Comparison of ENCODE assay signal across 27 mouse cellular contexts in the genomic region with DNA sequence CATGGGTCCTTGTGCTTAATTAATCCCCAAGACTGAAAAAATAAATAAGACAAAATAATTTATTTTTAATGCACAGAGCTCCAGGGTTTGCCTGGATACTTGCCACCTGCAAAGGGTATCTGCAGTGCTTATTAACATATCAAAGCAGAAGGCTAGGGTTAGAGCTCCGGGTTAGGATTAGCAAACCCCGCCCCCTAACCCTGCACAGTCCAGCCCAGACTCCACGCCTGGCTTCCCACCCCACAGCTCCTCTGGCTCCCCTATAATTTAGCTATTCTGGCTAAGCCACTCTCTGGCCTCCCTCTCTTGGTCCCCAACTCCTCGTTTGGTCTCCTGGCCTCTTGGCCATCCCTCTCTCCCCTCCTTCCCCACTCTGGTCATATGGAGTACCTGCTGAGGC. TPM values are rescaled to one million over a fixed set of nuclear protein-coding genes. Genes with fewer than 3 reads are reported as not detected.
DNase-seq lines count a peak whose midpoint lies in the region; ATAC-seq and TF ChIP-seq lines count a peak whose summit lies in the region.
"Had no signal": no experiment of that assay in that cellular context is flagged by ENCODE, and none has a peak within 500 bp of the region (broad histone marks: within the 10 kb centered on the region; RNA-seq: fewer than 3 reads in every experiment).

No protein-coding gene starts in this region.

- TF ChIP-seq CTCF in thymus, adult 2 months (IDR thresholded peaks at IDR 0.05; ENCODE audit: borderline replicate concordance, control insufficient read depth, extremely low read depth, insufficient read depth, low read length, poor library complexity) = no peak

- H3K27me3 ChIP-seq in forebrain, embryonic 11.5 days (ENCODE audit: control insufficient read depth, insufficient read depth, low read length) = no peaks in the 10 kb centered on the region
- no peaks in the 10 kb centered on the region for H3K27me3 ChIP-seq in forebrain, embryonic 13.5 days
- H3K27me3 ChIP-seq in midbrain, embryonic 14.5 days (ENCODE audit: control insufficient read depth, insufficient read depth, low read length) = no peaks in the 10 kb centered on the region
- no peaks in the 10 kb centered on the region for H3K27me3 ChIP-seq in midbrain, embryonic 15.5 days (replicated peaks)
- H3K27me3 ChIP-seq in thymus, adult 2 months (ENCODE audit: control insufficient read depth, insufficient read depth, low read length) = no peaks in the 10 kb centered on the region; the same call in 1 of the 2 replicates
- H3K27me3 ChIP-seq: embryonic facial prominence, embryonic 13.5 days; heart, embryonic 15.5 days had no signal

- no peak for ATAC-seq in forebrain, embryonic 11.5 days (replicated peaks; ENCODE audit: low FRiP score)
- no peak for ATAC-seq in forebrain, embryonic 13.5 days
- ATAC-seq in midbrain, embryonic 14.5 days (ENCODE audit: low FRiP score, low TSS enrichment) = no peak
- ATAC-seq in midbrain, embryonic 15.5 days (replicated peaks) = no peak
- ATAC-seq in erythroblast, adult 5-6 weeks (replicated peaks; ENCODE audit: low FRiP score, poor library complexity, severe bottlenecking) = peak; percentile 46; the same call in 1 of the 2 replicates
- no peak for ATAC-seq in megakaryocyte, adult 5-6 weeks (ENCODE audit: poor library complexity, severe bottlenecking)

- no peaks in the 10 kb centered on the region for H3K9me3 ChIP-seq in forebrain, embryonic 11.5 days (ENCODE audit: control insufficient read depth, low read length)
- no peaks in the 10 kb centered on the region for H3K9me3 ChIP-seq in forebrain, embryonic 13.5 days (replicated peaks)
- no peaks in the 10 kb centered on the region for H3K9me3 ChIP-seq in midbrain, embryonic 14.5 days (ENCODE audit: control insufficient read depth, low read length)
- H3K9me3 ChIP-seq in midbrain, embryonic 15.5 days = no peaks in the 10 kb centered on the region
- H3K9me3 ChIP-seq: embryonic facial prominence, embryonic 13.5 days; heart, embryonic 15.5 days; limb, embryonic 15.5 days; liver, embryonic 15.5 days had no signal

- H3K36me3 ChIP-seq in forebrain, embryonic 11.5 days (ENCODE audit: control insufficient read depth, insufficient read depth, low read length) = no peaks in the 10 kb centered on the region
- no peaks in the 10 kb centered on the region for H3K36me3 ChIP-seq in forebrain, embryonic 13.5 days (ENCODE audit: poor library complexity, severe bottlenecking)
- H3K36me3 ChIP-seq in midbrain, embryonic 14.5 days (ENCODE audit: control insufficient read depth, insufficient read depth, low read length) = no peaks in the 10 kb centered on the region
- H3K36me3 ChIP-seq in midbrain, embryonic 15.5 days (replicated peaks) = no peaks in the 10 kb centered on the region
- no peaks in the 10 kb centered on the region for H3K36me3 ChIP-seq in thymus, adult 2 months (ENCODE audit: control insufficient read depth, insufficient read depth, low read length)
- H3K36me3 ChIP-seq: embryonic facial prominence, embryonic 13.5 days; heart, embryonic 15.5 days; limb, embryonic 15.5 days; liver, embryonic 15.5 days had no signal

- peak; percentile 60 for DNase-seq in forebrain, embryonic 11.5 days (ENCODE audit: low spot score)
- peak; percentile 23 for DNase-seq in midbrain, embryonic 14.5 days
- no peak for DNase-seq in thymus, adult 2 months
- DNase-seq: adrenal gland, postnatal 14 days; B cell, adult 2 months; cerebellum, adult 11 months; cerebellum, postnatal 14 days; gastrocnemius, postnatal 25 days; heart, postnatal 4 days; kidney, adult 2 months; kidney, postnatal 36 days; thymus, postnatal 36 days had no signal

- WGBS in forebrain, embryonic 11.5 days = 6% methylated on average over 4 of the region's 4 CpGs
- 4% methylated on average over 4 of the region's 4 CpGs for WGBS in forebrain, embryonic 13.5 days
- 1% methylated on average over 4 of the region's 4 CpGs for WGBS in midbrain, embryonic 14.5 days
- WGBS in midbrain, embryonic 15.5 days = 7% methylated on average over 4 of the region's 4 CpGs
- WGBS in thymus, adult 2 months = 54% methylated on average over 4 of the region's 4 CpGs

- H3K9ac ChIP-seq in forebrain, embryonic 11.5 days (ENCODE audit: low read length) = no peak overlapping the region
- no peak overlapping the region for H3K9ac ChIP-seq in forebrain, embryonic 13.5 days
- no peak overlapping the region for H3K9ac ChIP-seq in midbrain, embryonic 14.5 days (replicated peaks; ENCODE audit: low read length)
- no peak overlapping the region for H3K9ac ChIP-seq in midbrain, embryonic 15.5 days
- H3K9ac ChIP-seq: embryonic facial prominence, embryonic 13.5 days; heart, embryonic 15.5 days; limb, embryonic 15.5 days; liver, embryonic 15.5 days had no signal

- no peak overlapping the region for H3K4me2 ChIP-seq in forebrain, embryonic 11.5 days (ENCODE audit: low read depth, low read length, severe bottlenecking)
- no peak overlapping the region for H3K4me2 ChIP-seq in forebrain, embryonic 13.5 days
- H3K4me2 ChIP-seq in midbrain, embryonic 14.5 days (ENCODE audit: low read length) = no peak overlapping the region
- no peak overlapping the region for H3K4me2 ChIP-seq in midbrain, embryonic 15.5 days
- H3K4me2 ChIP-seq: embryonic facial prominence, embryonic 13.5 days; heart, embryonic 15.5 days; limb, embryonic 15.5 days; liver, embryonic 15.5 days had no signal

- no peak for TF ChIP-seq POLR2A in thymus, adult 2 months (IDR thresholded peaks at IDR 0.05; ENCODE audit: control insufficient read depth, extremely low read depth, insufficient read depth, low read length, poor library complexity)

- H3K4me1 ChIP-seq in forebrain, embryonic 11.5 days (replicated peaks; ENCODE audit: control insufficient read depth, insufficient read depth, low read length) = no peaks in the 10 kb centered on the region
- peaks cover 4% of the 10 kb centered on the region; the same call in 1 of the 2 replicates for H3K4me1 ChIP-seq in forebrain, embryonic 13.5 days
- H3K4me1 ChIP-seq in midbrain, embryonic 14.5 days (ENCODE audit: control insufficient read depth, insufficient read depth, low read length) = no peaks in the 10 kb centered on the region
- H3K4me1 ChIP-seq in midbrain, embryonic 15.5 days = no peaks in the 10 kb centered on the region
- no peaks in the 10 kb centered on the region for H3K4me1 ChIP-seq in thymus, adult 2 months (replicated peaks; ENCODE audit: control insufficient read depth, insufficient read depth, low read length)
- H3K4me1 ChIP-seq: embryonic facial prominence, embryonic 13.5 days; heart, embryonic 15.5 days; limb, embryonic 15.5 days; liver, embryonic 15.5 days had no signal

- H3K27ac ChIP-seq in forebrain, embryonic 11.5 days (ENCODE audit: low read depth, low read length) = no peak overlapping the region
- no peak overlapping the region for H3K27ac ChIP-seq in forebrain, embryonic 13.5 days
- H3K27ac ChIP-seq in midbrain, embryonic 14.5 days (replicated peaks; ENCODE audit: low read depth, low read length) = no peak overlapping the region
- no peak overlapping the region for H3K27ac ChIP-seq in midbrain, embryonic 15.5 days
- H3K27ac ChIP-seq in thymus, adult 2 months (ENCODE audit: control insufficient read depth, insufficient read depth, low read length) = no peak overlapping the region
- H3K27ac ChIP-seq: embryonic facial prominence, embryonic 13.5 days; heart, embryonic 15.5 days; limb, embryonic 15.5 days; liver, embryonic 15.5 days; macrophage had no signal

- no peak overlapping the region for H3K4me3 ChIP-seq in forebrain, embryonic 11.5 days (ENCODE audit: low read depth, low read length)
- no peak overlapping the region for H3K4me3 ChIP-seq in forebrain, embryonic 13.5 days
- no peak overlapping the region for H3K4me3 ChIP-seq in midbrain, embryonic 14.5 days (replicated peaks; ENCODE audit: low read depth, low read length)
- no peak overlapping the region for H3K4me3 ChIP-seq in midbrain, embryonic 15.5 days
- no peak overlapping the region for H3K4me3 ChIP-seq in thymus, adult 2 months (ENCODE audit: control insufficient read depth, insufficient read depth, low read length)
- H3K4me3 ChIP-seq: embryonic facial prominence, embryonic 13.5 days; heart, embryonic 15.5 days; limb, embryonic 15.5 days; liver, embryonic 15.5 days had no signal

RNA-seq across cellular contexts. Expression of a gene that starts 14.5 kb away (rescaled TPM):
- polyA plus RNA-seq in forebrain, embryonic 11.5 days (2014; fragmentation: Nextera tagmentation; extraction: Ambion mirVana) = not detected in 2 replicates
- not detected in 2 replicates for polyA plus RNA-seq in forebrain, embryonic 13.5 days (2015; fragmentation: Nextera tagmentation; extraction: Ambion mirVana)
- not detected in 2 replicates for polyA plus RNA-seq in midbrain, embryonic 14.5 days (2014; fragmentation: Nextera tagmentation; extraction: Ambion mirVana)
- polyA plus RNA-seq in midbrain, embryonic 15.5 days (2015; fragmentation: Nextera tagmentation; extraction: Ambion mirVana) = not detected in 2 replicates
- total RNA-seq in erythroblast, adult 5-6 weeks (2015; ENCODE audit: low replicate concordance) = not detected in 2 replicates
- 0.70 TPM in 1 of 2 replicates, not detected in the other for total RNA-seq in erythroblast, adult 5-6 weeks (2017; ENCODE audit: low replicate concordance)
- 0.15 and 0.37 TPM in 2 replicates for polyA plus RNA-seq in thymus, adult 2 months (2012; rRNA removed)
- total RNA-seq in megakaryocyte, adult 5-6 weeks (2015) = not detected in 2 replicates
- not detected in 2 replicates for total RNA-seq in megakaryocyte, adult 5-6 weeks (2017)
- total RNA-seq: gastrocnemius, postnatal 25 days; heart, adult 8-10 months; heart, postnatal 4 days; left cerebral cortex, adult 18-20 months; left cerebral cortex, postnatal 36 days had no signal
- polyA plus RNA-seq: embryonic facial prominence, embryonic 13.5 days; heart, embryonic 15.5 days; limb, embryonic 15.5 days; liver, embryonic 15.5 days; lung, embryonic 16.5 days; macrophage; testis, adult 2 months had no signal

RNA-seq across cellular contexts. Expression of a gene that starts 35.6 kb away (rescaled TPM):
- 101 and 111 TPM in 2 replicates for polyA plus RNA-seq in forebrain, embryonic 11.5 days (2014; fragmentation: Nextera tagmentation; extraction: Ambion mirVana)
- 101 and 113 TPM in 2 replicates for polyA plus RNA-seq in forebrain, embryonic 13.5 days (2015; fragmentation: Nextera tagmentation; extraction: Ambion mirVana)
- 90.7 and 101 TPM in 2 replicates for polyA plus RNA-seq in midbrain, embryonic 14.5 days (2014; fragmentation: Nextera tagmentation; extraction: Ambion mirVana)
- polyA plus RNA-seq in midbrain, embryonic 15.5 days (2015; fragmentation: Nextera tagmentation; extraction: Ambion mirVana) = 103 and 108 TPM in 2 replicates
- 2.9 and 5.2 TPM in 2 replicates for total RNA-seq in erythroblast, adult 5-6 weeks (2015; ENCODE audit: low replicate concordance)
- total RNA-seq in erythroblast, adult 5-6 weeks (2017; ENCODE audit: low replicate concordance) = 4.6 and 17.4 TPM in 2 replicates
- polyA plus RNA-seq in thymus, adult 2 months (2012; rRNA removed) = 33.4 and 37.2 TPM in 2 replicates
- 11.6 and 18.1 TPM in 2 replicates for total RNA-seq in megakaryocyte, adult 5-6 weeks (2015)
- total RNA-seq in megakaryocyte, adult 5-6 weeks (2017) = 22.9 and 28.9 TPM in 2 replicates

RNA-seq across cellular contexts. Expression of a gene that starts 42.8 kb away (rescaled TPM):
- 8.2 and 9.5 TPM in 2 replicates for polyA plus RNA-seq in forebrain, embryonic 11.5 days (2014; fragmentation: Nextera tagmentation; extraction: Ambion mirVana)
- polyA plus RNA-seq in forebrain, embryonic 13.5 days (2015; fragmentation: Nextera tagmentation; extraction: Ambion mirVana) = 7.6 and 8.0 TPM in 2 replicates
- 7.5 and 7.6 TPM in 2 replicates for polyA plus RNA-seq in midbrain, embryonic 14.5 days (2014; fragmentation: Nextera tagmentation; extraction: Ambion mirVana)
- polyA plus RNA-seq in midbrain, embryonic 15.5 days (2015; fragmentation: Nextera tagmentation; extraction: Ambion mirVana) = 8.3 and 8.7 TPM in 2 replicates
- not detected in 2 replicates for total RNA-seq in erythroblast, adult 5-6 weeks (2015; ENCODE audit: low replicate concordance)
- total RNA-seq in erythroblast, adult 5-6 weeks (2017; ENCODE audit: low replicate concordance) = not detected in 2 replicates
- polyA plus RNA-seq in thymus, adult 2 months (2012; rRNA removed) = 0.49 TPM in 1 of 2 replicates, not detected in the other
- 1.7 TPM in 1 of 2 replicates, not detected in the other for total RNA-seq in megakaryocyte, adult 5-6 weeks (2015)
- total RNA-seq in megakaryocyte, adult 5-6 weeks (2017) = 0.95 and 1.3 TPM in 2 replicates
- polyA plus RNA-seq: macrophage; small intestine, adult 2 months had no signal

RNA-seq across cellular contexts. Expression of a gene that starts 43.1 kb away (rescaled TPM):
- 22.5 and 24.5 TPM in 2 replicates for polyA plus RNA-seq in forebrain, embryonic 11.5 days (2014; fragmentation: Nextera tagmentation; extraction: Ambion mirVana)
- 24.2 and 26.3 TPM in 2 replicates for polyA plus RNA-seq in forebrain, embryonic 13.5 days (2015; fragmentation: Nextera tagmentation; extraction: Ambion mirVana)
- 21.1 and 23.1 TPM in 2 replicates for polyA plus RNA-seq in midbrain, embryonic 14.5 days (2014; fragmentation: Nextera tagmentation; extraction: Ambion mirVana)
- 31.7 and 34.9 TPM in 2 replicates for polyA plus RNA-seq in midbrain, embryonic 15.5 days (2015; fragmentation: Nextera tagmentation; extraction: Ambion mirVana)
- 2.1 and 3.3 TPM in 2 replicates for total RNA-seq in erythroblast, adult 5-6 weeks (2015; ENCODE audit: low replicate concordance)
- 0.56 and 2.7 TPM in 2 replicates for total RNA-seq in erythroblast, adult 5-6 weeks (2017; ENCODE audit: low replicate concordance)
- polyA plus RNA-seq in thymus, adult 2 months (2012; rRNA removed) = 27.4 and 28.5 TPM in 2 replicates
- total RNA-seq in megakaryocyte, adult 5-6 weeks (2015) = 2.4 and 3.0 TPM in 2 replicates
- total RNA-seq in megakaryocyte, adult 5-6 weeks (2017) = 3.1 and 3.3 TPM in 2 replicates

RNA-seq across cellular contexts. Expression of a gene that starts 43.3 kb away (rescaled TPM):
- 1.6 and 2.7 TPM in 2 replicates for polyA plus RNA-seq in forebrain, embryonic 11.5 days (2014; fragmentation: Nextera tagmentation; extraction: Ambion mirVana)
- 1.2 TPM in 2 replicates for polyA plus RNA-seq in forebrain, embryonic 13.5 days (2015; fragmentation: Nextera tagmentation; extraction: Ambion mirVana)
- polyA plus RNA-seq in midbrain, embryonic 14.5 days (2014; fragmentation: Nextera tagmentation; extraction: Ambion mirVana) = 1.1 TPM in 2 replicates
- 1.7 and 2.0 TPM in 2 replicates for polyA plus RNA-seq in midbrain, embryonic 15.5 days (2015; fragmentation: Nextera tagmentation; extraction: Ambion mirVana)
- 2.9 TPM in 1 of 2 replicates, not detected in the other for total RNA-seq in erythroblast, adult 5-6 weeks (2015; ENCODE audit: low replicate concordance)
- not detected in 2 replicates for total RNA-seq in erythroblast, adult 5-6 weeks (2017; ENCODE audit: low replicate concordance)
- 1.3 and 3.1 TPM in 2 replicates for polyA plus RNA-seq in thymus, adult 2 months (2012; rRNA removed)
- total RNA-seq in megakaryocyte, adult 5-6 weeks (2015) = 0.43 and 2.5 TPM in 2 replicates
- 0.66 TPM in 1 of 2 replicates, not detected in the other for total RNA-seq in megakaryocyte, adult 5-6 weeks (2017)
